Mouse (Mus musculus) brown adipose tissue, adult 24 weeks (tissue): Measurements from ENCODE around the gene Lrrfip2. TPM values are rescaled to one million over a fixed set of nuclear protein-coding genes. Genes with fewer than 3 reads are reported as not detected.
A peak's percentile ranks its signal among the peaks of the same experiment; 100 is the strongest.

ENCODE experiments used
- H3K27ac ChIP-seq: fragments of 200-500 bp; replicated peaks from 2 replicates; pipeline ENCODE4 v1.5.1; 2012; ENCODE audit warnings: low read depth, mild to moderate bottlenecking, low read length
- H3K4me1 ChIP-seq: fragments of 200-500 bp; 2 replicates; pipeline ENCODE4 v1.6.1; 2012; ENCODE audit warnings: low read length, mixed read lengths; ENCODE audit not compliant: control insufficient read depth, insufficient read depth, insufficient read length
- H3K4me3 ChIP-seq: fragments of 200-500 bp; 2 replicates; pipeline ENCODE4 v1.5.1; 2012; ENCODE audit warnings: low read depth, mild to moderate bottlenecking, low read length, moderate library complexity; ENCODE audit not compliant: insufficient read depth
- polyA plus RNA-seq: library from polyadenylated mRNA; stranded (reverse); fragments of >200 nt; gene quantifications from 2 replicates; pipeline ENCODE4 v1.2.4, GENCODE M21; 2012; ENCODE audit not compliant: missing spikeins, insufficient read depth, insufficient read length

Lrrfip2 gene
- polyA plus RNA-seq, 1 experiment = 36.9 TPM

- H3K4me3 ChIP-seq = no peak overlapping the region
- no peak overlapping the region for H3K27ac ChIP-seq
- peaks cover 2% of the 10 kb centered on the region for H3K4me1 ChIP-seq
Observed at GRCm38 (mm10) chr9:111138161-111138560, 20.8 kb downstream of the Lrrfip2 start.

DNA sequence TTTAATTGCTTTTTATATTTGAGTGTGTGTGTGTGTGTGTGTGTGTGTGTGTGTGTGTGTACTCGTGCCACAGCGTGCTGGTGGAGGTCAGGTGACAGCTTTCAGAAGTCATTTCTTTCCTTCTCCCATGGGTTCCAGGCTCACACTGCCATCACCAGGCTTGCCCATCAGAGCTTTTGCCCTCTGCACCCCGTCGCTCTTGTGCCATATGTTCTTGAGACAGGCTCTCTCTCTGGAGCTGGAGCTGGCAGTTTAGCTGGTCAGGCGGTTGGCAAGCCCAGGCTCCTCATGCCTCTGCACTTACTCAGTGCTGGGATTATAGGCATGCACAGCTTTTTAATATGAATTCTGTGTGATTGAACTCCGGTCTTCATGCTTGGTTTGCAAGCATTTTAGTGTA, 25.3 kb downstream of the Lrrfip2 start:
- Histone ChIP-seq H3K4me3 (no peak overlapping the region), H3K27ac (no peak overlapping the region), H3K4me1 (peaks cover 22% of the 10 kb centered on the region)

GRCm38 (mm10) chr9:111143387-111143786, 26.0 kb downstream of the Lrrfip2 start:
- Histone ChIP-seq H3K4me1 (peaks cover 24% of the 10 kb centered on the region), H3K4me3 (no peak overlapping the region), H3K27ac (0 out of 2 replicates have a peak overlapping the region, but pooled peaks have one; percentile 39)

GRCm38 (mm10) chr9:111144711-111145110, 27.3 kb downstream of the Lrrfip2 start:
- Histone ChIP-seq H3K4me3 (no peak overlapping the region), H3K27ac (peak overlapping the region; percentile 57; the same call in 1 of the 2 replicates), H3K4me1 (peaks cover 31% of the 10 kb centered on the region)

- peak overlapping the region; percentile 80 for H3K27ac ChIP-seq
- peaks cover 32% of the 10 kb centered on the region for H3K4me1 ChIP-seq
- H3K4me3 ChIP-seq = no peak overlapping the region
Observed at GRCm38 (mm10) chr9:111145497-111146190, 28.3 kb downstream of the Lrrfip2 start.

- no peak overlapping the region for H3K4me3 ChIP-seq
- H3K4me1 ChIP-seq = peaks cover 36% of the 10 kb centered on the region
- peak overlapping the region; percentile 80 for H3K27ac ChIP-seq
Observed at GRCm38 (mm10) chr9:111146216-111146798, 28.9 kb downstream of the Lrrfip2 start.

DNA sequence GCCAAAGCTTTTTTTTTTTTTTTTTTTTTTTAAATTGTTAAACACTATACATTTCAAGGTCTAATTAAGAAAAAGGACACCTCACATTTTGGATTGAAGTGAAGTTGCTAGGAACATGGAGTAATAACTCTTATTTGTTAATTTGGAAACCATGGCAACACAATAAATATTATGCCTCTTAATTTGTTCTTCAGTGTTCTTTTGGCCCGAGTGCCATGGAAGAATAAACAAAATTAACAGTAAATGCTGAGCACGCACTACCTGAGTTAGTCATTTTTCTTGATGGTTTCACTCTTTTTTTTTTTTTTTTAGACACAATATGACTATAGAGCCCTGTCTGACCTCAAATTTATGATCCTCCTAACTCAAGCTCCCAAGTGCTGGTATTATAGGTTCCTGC, 30.6 kb downstream of the Lrrfip2 start:
- peaks cover 36% of the 10 kb centered on the region for H3K4me1 ChIP-seq
- no peak overlapping the region for H3K4me3 ChIP-seq
- peak overlapping the region; percentile 76; the same call in 1 of the 2 replicates for H3K27ac ChIP-seq

DNA sequence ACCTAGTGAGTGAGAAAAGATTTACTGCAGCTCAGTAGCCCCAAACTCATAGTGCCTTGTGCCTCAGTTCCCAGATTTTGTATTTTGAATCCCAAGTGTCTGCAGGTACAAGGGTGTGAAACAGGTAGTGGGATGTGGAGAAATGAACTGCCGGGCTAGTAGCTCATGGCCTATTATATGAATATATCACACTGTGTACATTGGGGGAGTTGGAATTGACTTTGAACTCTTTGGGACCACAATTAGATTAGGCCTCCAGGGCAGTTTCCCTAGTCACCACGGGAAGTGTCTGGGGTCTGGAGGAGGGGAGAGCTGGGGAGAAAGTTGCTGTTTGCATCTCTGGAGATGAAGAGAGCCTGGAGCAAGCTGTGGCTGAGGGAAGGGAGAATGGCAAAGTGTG, 31.0 kb downstream of the Lrrfip2 start:
- Histone ChIP-seq H3K4me3 (no peak overlapping the region), H3K27ac (peak overlapping the region; percentile 76), H3K4me1 (peaks cover 34% of the 10 kb centered on the region)

- Histone ChIP-seq H3K4me3 (no peak overlapping the region), H3K27ac (peak overlapping the region; percentile 76), H3K4me1 (peaks cover 34% of the 10 kb centered on the region)
Observed at GRCm38 (mm10) chr9:111149188-111149945, 32.0 kb downstream of the Lrrfip2 start.

- Histone ChIP-seq H3K4me1 (peaks cover 18% of the 10 kb centered on the region), H3K4me3 (no peak overlapping the region), H3K27ac (no peak overlapping the region)
Observed at GRCm38 (mm10) chr9:111152314-111152897, 35.0 kb downstream of the Lrrfip2 start.

DNA sequence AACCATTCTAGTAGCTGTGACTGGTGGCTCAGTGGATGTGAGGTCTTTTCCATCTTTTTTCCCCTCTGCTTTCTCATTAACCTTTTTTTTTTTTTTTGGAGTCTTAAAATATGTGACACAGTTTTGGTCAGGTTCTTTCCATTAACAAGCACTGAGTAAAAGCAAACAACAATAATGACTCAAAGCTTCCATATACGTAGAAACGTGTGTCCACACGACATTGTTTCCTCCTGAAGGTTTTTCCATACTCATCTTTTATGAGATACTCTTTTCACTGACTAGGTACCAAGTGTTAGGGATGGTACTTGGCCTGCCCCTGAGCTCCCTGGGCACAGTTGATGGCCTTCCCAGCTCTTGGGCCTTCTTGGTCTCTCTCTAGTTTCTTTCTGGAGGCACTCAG, 35.6 kb downstream of the Lrrfip2 start:
- Histone ChIP-seq H3K4me3 (no peak overlapping the region), H3K4me1 (peaks cover 17% of the 10 kb centered on the region), H3K27ac (no peak overlapping the region)

GRCm38 (mm10) chr9:111155764-111156458, 38.5 kb downstream of the Lrrfip2 start:
- H3K27ac ChIP-seq = no peak overlapping the region

GRCm38 (mm10) chr9:111159562-111159961, 42.2 kb downstream of the Lrrfip2 start:
- Histone ChIP-seq H3K27ac (no peak overlapping the region), H3K4me1 (no peaks in the 10 kb centered on the region), H3K4me3 (no peak overlapping the region)

More at GRCm38 (mm10) chr9:111155764-111156458, 38.5 kb downstream of the Lrrfip2 start:
- no peak overlapping the region for H3K4me3 ChIP-seq
- peaks cover 2% of the 10 kb centered on the region; the same call in 1 of the 2 replicates for H3K4me1 ChIP-seq

- Histone ChIP-seq H3K27ac (no peak overlapping the region), H3K4me3 (no peak overlapping the region), H3K4me1 (no peaks in the 10 kb centered on the region)
Observed at GRCm38 (mm10) chr9:111161213-111161612, 43.8 kb downstream of the Lrrfip2 start.
